In genomic region chr6:29198309-29199222, GRCm38 (mm10) we compare ENCODE assay signal across 8 mouse cellular contexts. TPM values are rescaled to one million over a fixed set of nuclear protein-coding genes. Genes with fewer than 3 reads are reported as not detected.
DNase-seq lines count a peak whose midpoint lies in the region; ATAC-seq lines count a peak whose summit lies in the region.

No protein-coding gene starts in this region.

- intact Hi-C loops in gastrocnemius, postnatal 14 days (cut with DNase I; ENCODE audit: low total_unique reads) = loop anchor here (2.0 kb wide), 1 partner anchor 28 kb away; no protein-coding TSS in a partner anchor

- peak; percentile 78 for DNase-seq in WW6 (ENCODE audit: low read depth, low spot score)
- DNase-seq in gastrocnemius, postnatal 14 days = peak; percentile 88
- DNase-seq in left cerebral cortex, adult 9 months (ENCODE audit: low spot score in 2 of 2) = peak; percentile 75 to 94
- DNase-seq in right cerebral cortex, postnatal 10 days (ENCODE audit: low spot score in 2 of 2) = peak; percentile 96 to 97
- peak; percentile 92 for DNase-seq in urinary bladder, postnatal 14 days (ENCODE audit: low spot score)

- ATAC-seq in common myeloid progenitor, adult 5-6 weeks (replicated peaks; ENCODE audit: low read depth, poor library complexity, severe bottlenecking) = peak; percentile 77
- peak; percentile 93 for ATAC-seq in inflammation-experienced regulatory T-cells, adult 6 months
- peak; percentile 86 for ATAC-seq in megakaryocyte progenitor cell, adult 5-6 weeks (replicated peaks; ENCODE audit: poor library complexity)

RNA-seq across cellular contexts. Expression of gene Impdh1, which starts 17.6 kb away (rescaled TPM):
- total RNA-seq in common myeloid progenitor, adult 5-6 weeks (2017) = 22.7 and 54.2 TPM in 2 replicates
- 10 to 100 TPM; 20.2 to 23.8 TPM for total RNA-seq in gastrocnemius, postnatal 14 days (2021)
- polyA plus RNA-seq in inflammation-experienced regulatory T-cells, adult 6 months (2017; shearing (Covaris generic)) = 10 to 100 TPM; 10.7 to 21.0 (median 14.8) TPM
- total RNA-seq in megakaryocyte progenitor cell, adult 5-6 weeks (2015) = 56.0 and 76.2 TPM in 2 replicates
- total RNA-seq in megakaryocyte progenitor cell, adult 5-6 weeks (2017) = 94.2 and 106 TPM in 2 replicates

RNA-seq across cellular contexts. Expression of gene Prrt4, which starts 19.2 kb away (rescaled TPM):
- total RNA-seq in common myeloid progenitor, adult 5-6 weeks (2017) = not detected in 2 replicates
- under 1 TPM; 0.64 to 0.88 TPM for total RNA-seq in gastrocnemius, postnatal 14 days (2021)
- polyA plus RNA-seq in inflammation-experienced regulatory T-cells, adult 6 months (2017; shearing (Covaris generic)) = not detected
- total RNA-seq in megakaryocyte progenitor cell, adult 5-6 weeks (2015) = not detected in 2 replicates
- total RNA-seq in megakaryocyte progenitor cell, adult 5-6 weeks (2017) = not detected in 2 replicates

RNA-seq across cellular contexts. Expression of gene Rbm28, which starts 33.8 kb away (rescaled TPM):
- 58.1 and 64.1 TPM in 2 replicates for total RNA-seq in common myeloid progenitor, adult 5-6 weeks (2017)
- total RNA-seq in gastrocnemius, postnatal 14 days (2021) = 10 to 100 TPM; 13.6 to 13.8 TPM
- polyA plus RNA-seq in inflammation-experienced regulatory T-cells, adult 6 months (2017; shearing (Covaris generic)) = 10 to 100 TPM; 51.7 to 58.2 (median 54.8) TPM
- 46.3 and 59.0 TPM in 2 replicates for total RNA-seq in megakaryocyte progenitor cell, adult 5-6 weeks (2015)
- total RNA-seq in megakaryocyte progenitor cell, adult 5-6 weeks (2017) = 47.4 and 79.8 TPM in 2 replicates

Comparison
In these comparisons a context has a peak if more than half of its experiments do, and no peak if none do; other contexts are left out.
1. Peak in every context shown above with its lines: DNase-seq and ATAC-seq.